Mouse (Mus musculus) kidney, postnatal 0 days (tissue): ENCODE data around the gene Slc19a3. TPM values are rescaled to one million over a fixed set of nuclear protein-coding genes. Genes with fewer than 3 reads are reported as not detected.

Source experiments
- ATAC-seq: fragments of 200-750 bp; cut with Nextera tagmentation; replicated peaks from 2 replicates; pipeline ENCODE4 v1.8.0; 2017; ENCODE audit warnings: low read depth, moderate number of reproducible peaks, moderate TSS enrichment, moderate library complexity; ENCODE audit not compliant: low FRiP score
- DNase-seq: peaks from one replicate; pipeline ENCODE4 v3.0.0-alpha.2; 2016; ENCODE audit warnings: low spot score
- H3K27ac ChIP-seq: fragments of 300-500 bp; sonication (generic); 2 replicates; pipeline ENCODE4 v1.5.1; 2014; ENCODE audit warnings: mild to moderate bottlenecking
- H3K27me3 ChIP-seq: fragments of 300-500 bp; sonication (generic); 2 replicates; pipeline ENCODE4 v1.6.1; 2014; ENCODE audit warnings: low read length, mixed read lengths; ENCODE audit not compliant: insufficient read depth
- H3K36me3 ChIP-seq: fragments of 300-500 bp; sonication (generic); 2 replicates; pipeline ENCODE4 v1.6.1; 2014; ENCODE audit warnings: low read length, mixed read lengths; ENCODE audit not compliant: insufficient read depth
- H3K4me1 ChIP-seq: fragments of 300-500 bp; sonication (generic); replicated peaks from 2 replicates; pipeline ENCODE4 v1.6.1; 2014; ENCODE audit warnings: antibody characterized with exemption, low read length, mixed read lengths; ENCODE audit not compliant: insufficient read depth
- H3K4me2 ChIP-seq: fragments of 300-500 bp; sonication (generic); 2 replicates; pipeline ENCODE4 v1.6.1; 2014; ENCODE audit warnings: mild to moderate bottlenecking, low read length, moderate library complexity, mixed read lengths
- H3K4me3 ChIP-seq: fragments of 300-500 bp; sonication (generic); replicated peaks from 2 replicates; pipeline ENCODE4 v1.5.1; 2014; ENCODE audit warnings: low read depth, low read length
- H3K9ac ChIP-seq: fragments of 300-500 bp; sonication (generic); 2 replicates; pipeline ENCODE4 v1.6.1; 2014; ENCODE audit warnings: low read depth, low read length
- H3K9me3 ChIP-seq: fragments of 300-500 bp; sonication (generic); replicated peaks from 2 replicates; pipeline ENCODE4 v1.6.1; 2016; ENCODE audit warnings: low read length, inconsistent platforms, mixed read lengths
- CTCF ChIP-seq: IDR thresholded peaks from 2 replicates; pipeline ENCODE4 v1.5.1; 2016; ENCODE audit warnings: antibody characterized with exemption, low read depth, mild to moderate bottlenecking, moderate library complexity
- WGBS: fragments of 180-500 bp; shearing (Covaris S2); extraction: QIAGEN DNeasy Blood & Tissue Kit; methylation state at CpG from one replicate; pipeline ENCODE4 v1.1.7; 2014; 5-methylcytosine and 5-hydroxymethylcytosine counted together
- polyA plus RNA-seq: library from polyadenylated mRNA; unstranded; fragments of >200 nt; fragmentation: Nextera tagmentation; extraction: Ambion mirVana; gene quantifications from 2 replicates; pipeline ENCODE4 v1.2.1, GENCODE M21; 2015

Slc19a3 gene
- polyA plus RNA-seq, 1 experiment from 2014 or later, result 3.4 TPM

- Histone ChIP-seq H3K4me1 (no peaks in the 10 kb centered on the region), H3K9me3 (no peaks in the 10 kb centered on the region), H3K27me3 (no peaks in the 10 kb centered on the region), H3K4me3 (no peak overlapping the region), H3K4me2 (no peak overlapping the region), H3K27ac (peak overlapping the region; percentile 13; the same call in 1 of the 2 replicates), H3K9ac (no peak overlapping the region), H3K36me3 (no peaks in the 10 kb centered on the region)
- 78% methylated on average over 9 of the region's 9 CpGs for WGBS
- TF ChIP-seq CTCF, result no peak
- peak; percentile 31 for DNase-seq
- no peak; the same call in 1 of the 2 replicates for ATAC-seq
Measured at GRCm38 (mm10) chr1:82974342-82974741, 63.9 kb downstream of the Slc19a3 start.

DNA sequence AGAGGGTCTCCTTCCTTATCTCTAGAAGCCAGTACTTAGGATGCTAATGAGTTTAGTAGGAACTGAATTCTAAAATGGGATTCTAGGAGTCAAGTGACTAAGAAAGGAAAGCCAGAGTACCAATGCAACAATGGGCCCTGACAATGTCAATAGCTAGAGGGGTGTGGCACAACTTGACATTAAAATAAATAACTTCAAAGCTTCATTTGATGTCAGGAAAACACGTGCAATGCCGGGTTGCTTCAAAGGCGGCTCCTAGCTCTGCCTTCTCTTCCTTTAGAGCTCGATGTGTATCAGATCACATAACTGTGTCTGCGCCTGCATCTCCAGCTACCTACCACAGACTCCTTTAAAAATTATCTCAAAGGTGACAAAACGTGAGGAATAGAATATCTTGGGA, 64.3 kb downstream of the Slc19a3 start:
- no peak for TF ChIP-seq CTCF
- WGBS, result 63% methylated on average over 6 of the region's 6 CpGs
- H3K4me1 ChIP-seq, result no peaks in the 10 kb centered on the region
- H3K9ac ChIP-seq, result no peak overlapping the region
- H3K9me3 ChIP-seq, result no peaks in the 10 kb centered on the region
- peak overlapping the region; percentile 13; the same call in 1 of the 2 replicates for H3K27ac ChIP-seq
- ATAC-seq (no peak), DNase-seq (peak; percentile 16)
- H3K4me2 ChIP-seq, result no peak overlapping the region
- no peaks in the 10 kb centered on the region for H3K27me3 ChIP-seq
- no peaks in the 10 kb centered on the region for H3K36me3 ChIP-seq
- no peak overlapping the region for H3K4me3 ChIP-seq

DNA sequence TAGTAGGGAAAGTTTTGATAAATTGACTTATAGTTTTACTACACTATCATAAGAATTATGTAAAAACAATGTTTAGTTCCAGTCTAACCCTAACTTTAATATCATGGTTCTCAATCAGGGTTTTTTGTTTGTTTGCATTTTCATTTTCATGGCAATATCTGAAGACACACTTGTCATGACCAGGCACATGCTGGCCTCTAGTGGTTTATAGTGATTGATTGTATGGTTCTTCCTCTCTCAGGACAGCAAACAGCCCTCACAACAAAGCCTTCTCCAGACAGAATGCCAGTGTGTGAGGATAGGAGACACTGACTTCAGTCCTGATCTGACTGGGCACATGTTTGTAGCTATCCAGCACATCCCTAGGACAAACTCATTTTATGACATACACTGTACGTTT, 65.0 kb downstream of the Slc19a3 start:
- WGBS, result 71% methylated on average over 1 of the region's 1 CpGs
- no peak overlapping the region for H3K4me2 ChIP-seq
- H3K9ac ChIP-seq, result no peak overlapping the region
- no peaks in the 10 kb centered on the region for H3K4me1 ChIP-seq
- H3K27ac ChIP-seq, result no peak overlapping the region
- TF ChIP-seq CTCF, result peak; percentile 37
- DNase-seq, result peak; percentile 15
- H3K4me3 ChIP-seq, result no peak overlapping the region
- H3K36me3 ChIP-seq, result no peaks in the 10 kb centered on the region
- no peaks in the 10 kb centered on the region for H3K9me3 ChIP-seq
- ATAC-seq, result no peak
- H3K27me3 ChIP-seq, result no peaks in the 10 kb centered on the region

GRCm38 (mm10) chr1:82972046-82972445, 66.2 kb downstream of the Slc19a3 start:
- no peaks in the 10 kb centered on the region for H3K4me1 ChIP-seq
- no peaks in the 10 kb centered on the region for H3K36me3 ChIP-seq
- H3K9ac ChIP-seq, result no peak overlapping the region
- TF ChIP-seq CTCF, result no peak
- DNase-seq (peak; percentile 43), ATAC-seq (no peak)
- no peaks in the 10 kb centered on the region for H3K27me3 ChIP-seq
- H3K27ac ChIP-seq, result peak overlapping the region; percentile 8; the same call in 1 of the 2 replicates
- no peaks in the 10 kb centered on the region for H3K9me3 ChIP-seq
- WGBS, result 62% methylated on average over 4 of the region's 4 CpGs
- H3K4me2 ChIP-seq, result no peak overlapping the region
- no peak overlapping the region for H3K4me3 ChIP-seq

GRCm38 (mm10) chr1:82966413-82966812, 71.8 kb downstream of the Slc19a3 start:
- no peak overlapping the region for H3K4me3 ChIP-seq
- no peak overlapping the region for H3K4me2 ChIP-seq
- no peak for DNase-seq
- WGBS, result 73% methylated on average over 3 of the region's 3 CpGs
- H3K36me3 ChIP-seq, result no peaks in the 10 kb centered on the region
- H3K27ac ChIP-seq, result no peak overlapping the region
- no peak for TF ChIP-seq CTCF
- no peaks in the 10 kb centered on the region for H3K27me3 ChIP-seq
- no peak for ATAC-seq
- H3K4me1 ChIP-seq, result no peaks in the 10 kb centered on the region
- no peaks in the 10 kb centered on the region for H3K9me3 ChIP-seq
- no peak overlapping the region for H3K9ac ChIP-seq

Other genes with a start within 250 kb of the Slc19a3 start
- gene Agfg1, start 199.0 kb downstream of the Slc19a3 start, polyA plus RNA-seq, result 23.5 and 25.2 TPM in 2 replicates
- gene A030005L19Rik, start 125.1 kb downstream of the Slc19a3 start, polyA plus RNA-seq, result not detected in 2 replicates
- gene A030014E15Rik, start 113.5 kb downstream of the Slc19a3 start, polyA plus RNA-seq, result not detected in 2 replicates
- not detected in 2 replicates for gene Gm6217, start 107.0 kb downstream of the Slc19a3 start, polyA plus RNA-seq
- gene A030003K21Rik, start 95.1 kb downstream of the Slc19a3 start, polyA plus RNA-seq, result not detected in 2 replicates
- gene Gm7544, start 82.4 kb downstream of the Slc19a3 start, polyA plus RNA-seq, result not detected in 2 replicates
- not detected in 2 replicates for gene Gm47955, start 78.2 kb downstream of the Slc19a3 start, polyA plus RNA-seq
- gene Gm47959, start 37.9 kb downstream of the Slc19a3 start, polyA plus RNA-seq, result not detected in 2 replicates
- gene Krtap28-10, start 4.0 kb upstream of the Slc19a3 start, polyA plus RNA-seq, result not detected in 2 replicates
- gene Gm47969, start 6.5 kb upstream of the Slc19a3 start, polyA plus RNA-seq, result not detected in 2 replicates
- not detected in 2 replicates for gene A030005K14Rik, start 20.9 kb upstream of the Slc19a3 start, polyA plus RNA-seq
- not detected in 2 replicates for gene Krtap28-13, start 22.5 kb upstream of the Slc19a3 start, polyA plus RNA-seq
- 0.46 and 1.5 TPM in 2 replicates for gene Ccl20, start 78.3 kb upstream of the Slc19a3 start, polyA plus RNA-seq
- 0.38 and 0.55 TPM in 2 replicates for gene Daw1, start 121.3 kb upstream of the Slc19a3 start, polyA plus RNA-seq